Mouse (Mus musculus): ENCODE measurements at regions not wholly inside any gene's neighbourhood (a gene's known extent, or its start where the extent isn't known, plus 50 kb on each side); places are given as distances from the start of the nearest gene placed in this dataset.
A peak's percentile ranks its signal among the peaks of the same experiment; 100 is the strongest.

DNA sequence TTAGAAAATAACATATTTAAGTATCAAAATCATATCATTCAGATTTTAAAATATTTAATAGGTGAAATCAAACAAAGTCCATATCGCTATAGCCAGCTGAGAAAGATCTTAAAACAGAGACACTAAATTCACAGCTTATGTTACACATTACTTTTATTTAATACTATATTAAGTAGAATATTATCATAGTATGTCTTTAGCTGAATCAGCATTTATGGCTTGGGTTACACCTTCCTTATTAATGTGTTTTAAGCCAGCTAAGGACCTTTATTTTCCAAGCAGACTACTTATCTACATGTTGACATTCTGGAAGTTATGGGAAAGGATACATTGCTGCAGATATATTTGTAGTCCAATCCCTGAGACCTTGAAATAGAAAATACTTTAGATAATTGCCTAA lies 684.9 kb upstream of the Adgrl4 start:
- no peak for DNase-seq (ENCODE audit: low spot score)

DNA sequence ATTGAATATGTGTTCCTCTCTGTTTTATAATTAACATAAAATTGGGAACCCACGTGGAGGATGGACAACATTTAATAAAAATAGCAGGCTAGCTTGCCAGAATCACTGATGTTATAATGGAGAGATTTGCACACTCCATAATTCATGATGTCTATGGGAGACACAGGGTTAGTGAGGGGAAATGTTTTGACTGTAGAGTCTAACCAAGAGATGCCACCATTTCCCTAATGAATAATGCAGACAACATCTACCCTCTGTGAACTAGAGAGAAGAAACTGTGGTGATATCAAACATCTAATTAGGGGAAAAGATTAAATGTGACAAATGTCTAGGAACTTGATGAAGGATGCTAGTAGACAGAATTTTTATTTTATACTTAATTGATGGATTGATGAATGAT lies 677.8 kb upstream of the Adgrl4 start:
- DNase-seq (ENCODE audit: low spot score) = no peak

DNA sequence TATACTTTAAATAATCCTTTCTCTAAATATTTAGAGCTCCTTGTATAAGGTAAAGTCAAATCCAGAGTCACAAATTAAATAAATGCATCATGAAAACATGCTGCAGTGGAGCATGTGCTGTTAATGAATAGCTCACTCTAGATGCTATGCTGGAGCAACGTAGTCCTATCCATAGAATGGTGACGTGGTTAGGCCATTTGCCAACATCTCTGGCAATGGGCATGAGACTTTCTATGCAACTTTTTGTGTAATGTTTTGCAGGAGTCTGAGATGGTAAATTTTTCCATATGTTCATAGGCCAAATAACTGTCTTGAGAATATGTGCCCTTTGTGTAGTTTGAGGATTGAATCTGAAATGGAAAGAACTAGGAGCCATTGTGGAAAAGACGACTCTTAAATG lies 653.1 kb upstream of the Adgrl4 start:
- DNase-seq (ENCODE audit: low spot score) = no peak

DNA sequence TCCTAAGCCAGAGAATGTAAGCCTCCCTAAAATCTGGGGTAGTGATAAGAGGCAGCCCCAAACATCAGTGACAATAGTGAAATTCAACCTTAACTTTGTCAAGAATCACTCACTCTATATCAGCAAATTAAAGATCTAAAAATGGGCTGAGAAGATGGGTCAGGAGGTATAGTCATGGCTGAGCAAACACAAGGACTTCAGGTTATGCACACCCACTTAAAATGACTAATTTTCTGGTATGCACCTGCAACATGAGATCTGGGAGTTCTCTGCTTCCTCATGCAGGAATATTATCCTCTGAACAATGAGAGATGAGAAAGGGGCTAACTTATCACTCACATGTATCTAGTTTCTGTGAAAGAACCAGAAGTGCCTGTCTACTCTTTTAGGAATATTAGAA lies 619.9 kb upstream of the Adgrl4 start:
- DNase-seq (ENCODE audit: low spot score) = no peak

DNA sequence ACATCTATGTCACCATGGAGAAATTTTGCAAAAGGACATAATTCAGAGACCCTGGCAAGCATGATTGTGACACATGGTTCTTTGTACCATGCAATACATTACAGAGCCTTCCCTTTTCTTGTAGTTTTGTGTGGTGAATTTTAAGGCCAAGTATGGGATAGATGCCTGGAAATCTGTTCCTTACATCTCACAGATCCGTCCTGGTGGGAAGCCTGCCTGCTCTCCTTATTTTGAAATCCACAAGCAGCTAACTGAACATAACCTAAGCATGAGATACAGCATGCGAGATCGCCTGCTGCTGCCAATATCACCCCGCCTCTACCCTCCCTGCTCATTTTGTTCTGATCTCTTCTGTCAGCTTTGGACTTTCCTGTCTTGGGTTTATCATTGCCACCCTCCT lies 618.3 kb upstream of the Adgrl4 start:
- peak; percentile 8 for DNase-seq (ENCODE audit: low spot score)

DNA sequence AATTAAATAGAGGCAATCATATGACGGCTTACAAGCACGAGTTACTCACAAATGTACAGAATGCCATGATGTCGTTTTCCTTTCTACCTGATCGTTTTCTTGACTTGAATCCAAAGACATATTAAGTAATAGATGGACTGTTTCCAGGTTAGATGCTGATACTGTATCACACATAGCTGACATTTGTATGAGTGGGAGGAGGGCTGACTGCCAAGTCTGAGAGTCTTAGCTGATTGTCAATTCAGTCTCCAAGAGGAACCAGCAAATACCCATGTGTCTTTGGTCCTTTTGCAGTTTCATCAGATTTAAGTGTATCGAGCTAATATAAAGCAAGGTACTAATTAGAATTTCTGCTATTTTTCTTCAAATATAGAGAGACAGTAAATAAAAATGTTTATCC lies 617.6 kb upstream of the Adgrl4 start:
- peak; percentile 61 for DNase-seq (ENCODE audit: low spot score)

DNA sequence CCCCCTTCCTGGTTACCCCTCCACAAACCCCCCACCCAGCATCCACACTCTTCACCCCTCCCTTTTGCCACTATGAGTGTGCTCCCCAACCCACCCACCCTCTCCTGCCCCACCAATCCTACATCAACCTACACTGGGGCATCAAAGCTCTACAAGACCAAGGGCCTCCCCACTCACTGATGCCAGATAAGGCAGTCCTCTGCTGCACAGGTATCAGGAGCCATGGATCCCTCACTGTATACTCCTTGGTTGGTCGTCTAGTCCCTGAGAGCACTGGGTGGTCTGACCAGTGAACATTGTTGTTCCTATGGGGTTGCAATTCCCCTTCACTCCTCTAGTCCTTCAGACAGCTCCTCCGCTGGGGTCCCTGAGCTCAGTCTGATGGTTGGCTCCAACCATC lies 591.7 kb upstream of the Adgrl4 start:
- DNase-seq (ENCODE audit: low spot score) = no peak

DNA sequence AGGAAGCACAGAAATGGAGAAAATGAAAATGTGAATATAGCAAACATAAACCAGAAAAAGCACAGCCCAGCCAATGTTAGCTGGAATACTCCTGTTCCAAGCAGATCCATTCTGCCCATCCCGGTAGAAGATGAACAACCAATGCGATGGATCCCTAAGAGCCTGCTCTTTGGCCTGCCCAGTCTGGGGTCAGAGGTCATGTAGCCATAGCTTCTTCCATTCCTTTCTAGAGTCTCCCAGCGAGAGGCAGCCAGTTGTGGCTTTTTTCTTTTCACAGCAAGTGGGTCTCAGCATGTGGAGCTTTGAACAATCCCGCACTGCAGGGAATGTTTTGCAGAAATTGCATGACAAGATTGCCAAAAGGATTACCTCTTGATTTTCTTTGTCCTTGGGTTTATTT lies 585.6 kb upstream of the Adgrl4 start:
- DNase-seq (ENCODE audit: low spot score) = no peak

DNA sequence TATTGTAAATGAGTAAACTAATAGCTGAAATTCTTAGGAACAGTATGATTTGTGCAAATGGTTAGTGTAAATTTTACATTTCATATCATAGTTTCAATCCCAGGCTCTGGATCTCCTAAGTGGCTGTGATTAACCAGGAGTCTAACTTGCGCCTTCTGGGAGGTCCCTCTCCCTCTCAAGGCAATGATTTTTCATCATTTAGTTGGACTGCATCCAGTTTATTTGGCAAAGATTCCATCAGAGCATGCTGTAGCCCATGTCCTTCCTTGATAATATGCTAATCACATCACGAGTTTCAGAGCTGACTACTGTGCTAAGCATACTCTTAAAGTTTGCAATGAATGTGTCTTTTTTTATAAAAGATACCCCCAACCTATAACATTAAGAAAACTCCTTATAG lies 541.0 kb upstream of the Adgrl4 start:
- DNase-seq (ENCODE audit: low spot score) = no peak

DNA sequence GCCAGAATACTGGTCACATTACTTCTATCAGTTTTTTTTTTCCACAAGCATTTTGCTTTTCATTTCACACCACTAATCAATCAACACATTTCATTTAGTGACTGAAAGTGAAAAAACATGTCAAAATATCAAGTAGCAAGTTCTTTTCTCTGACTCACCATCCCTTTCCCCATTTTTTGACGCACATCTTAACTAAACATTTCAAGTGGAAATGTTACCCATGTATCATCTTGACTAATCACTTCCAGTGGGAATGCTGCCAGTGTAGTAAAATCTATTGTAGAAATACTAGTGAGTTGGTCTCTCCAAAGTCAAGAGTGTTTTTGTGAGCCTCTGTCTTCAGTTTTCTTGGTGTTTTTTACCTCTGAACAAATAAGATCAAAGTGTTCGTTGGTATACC lies 527.6 kb upstream of the Adgrl4 start:
- DNase-seq (ENCODE audit: low spot score) = no peak

DNA sequence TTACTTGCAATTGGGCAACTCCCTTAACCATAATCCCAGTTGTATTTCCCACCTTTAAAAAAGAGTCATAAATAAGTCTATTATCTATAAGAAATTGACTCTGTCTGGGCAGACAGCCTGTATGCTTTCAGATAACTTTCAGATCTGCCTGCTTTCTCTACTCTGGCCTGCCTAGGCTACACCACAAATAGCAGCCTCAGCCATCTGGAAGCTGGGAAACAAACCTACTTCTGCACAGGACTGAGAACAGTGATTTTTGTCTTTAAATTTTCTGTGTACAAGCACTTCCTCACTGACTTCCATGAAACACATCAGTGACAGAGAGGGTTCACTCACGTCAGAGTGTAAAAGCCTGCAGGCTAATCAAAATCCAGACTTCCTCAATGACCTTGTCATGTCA lies 482.8 kb upstream of the Adgrl4 start:
- no peak for DNase-seq (ENCODE audit: low spot score)

DNA sequence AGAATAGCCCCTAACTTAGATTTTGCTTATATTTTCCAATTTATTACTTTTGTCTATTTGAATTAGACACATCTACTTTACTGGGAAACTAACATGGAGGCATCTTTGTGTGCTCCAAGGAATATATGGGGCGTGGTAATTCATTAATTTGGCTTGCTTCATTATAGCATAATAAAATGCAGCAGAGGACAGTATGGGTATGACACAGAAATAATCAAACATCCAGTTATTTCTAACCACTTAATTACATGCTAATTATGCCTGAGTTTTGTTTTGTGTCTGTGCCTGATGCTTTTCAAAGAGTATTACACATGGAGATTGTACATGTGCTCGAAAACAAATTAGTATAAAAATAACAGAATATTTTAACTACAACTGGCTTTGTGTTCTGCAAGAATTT lies 438.0 kb upstream of the Adgrl4 start:
- no peak for DNase-seq (ENCODE audit: low spot score)

DNA sequence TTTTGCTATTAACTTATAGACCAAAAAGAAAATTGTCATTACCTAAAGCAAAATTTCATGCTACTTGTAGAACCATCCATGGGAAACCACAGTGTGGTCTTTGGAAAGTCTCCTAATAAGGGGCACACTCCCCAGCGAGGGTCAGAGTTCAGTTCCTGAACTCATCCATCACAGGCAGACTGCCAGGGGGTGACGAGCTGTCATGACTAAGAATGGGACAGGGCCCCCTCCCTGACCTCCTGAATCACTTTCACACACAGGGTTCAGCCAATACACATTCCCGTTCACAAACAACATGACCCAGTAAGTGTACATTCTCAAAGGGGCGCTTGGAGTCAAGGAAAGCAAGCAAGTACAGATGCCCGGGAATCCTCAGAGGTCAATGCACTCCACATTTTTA lies 437.5 kb upstream of the Adgrl4 start:
- no peak for DNase-seq (ENCODE audit: low spot score)

DNA sequence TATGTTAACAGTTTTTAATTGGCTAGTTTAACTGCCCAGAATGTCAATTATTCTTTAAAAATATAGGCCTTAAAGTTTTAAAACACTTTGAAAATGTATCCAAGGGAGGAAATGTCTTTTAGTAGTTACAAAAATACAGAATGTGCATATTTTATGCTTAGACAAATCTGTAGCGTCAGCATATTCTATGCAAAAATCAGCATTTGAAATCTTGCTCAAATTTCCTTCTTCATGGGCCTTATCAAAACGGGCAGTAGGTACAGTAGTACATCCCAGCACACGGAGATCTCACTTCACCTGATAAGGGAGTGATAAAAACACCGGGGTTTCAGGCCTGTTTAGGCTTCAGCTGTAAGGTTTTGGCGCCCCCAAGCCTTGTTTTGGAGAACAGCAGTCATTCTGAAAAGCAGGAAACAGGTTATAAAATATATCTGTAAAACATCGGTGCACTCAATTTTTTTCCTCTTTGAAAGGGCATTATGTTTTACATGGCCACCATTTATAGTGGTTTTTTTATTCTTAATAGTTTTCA lies 435.7 kb upstream of the Adgrl4 start:
- no peak for DNase-seq (ENCODE audit: low spot score)

DNA sequence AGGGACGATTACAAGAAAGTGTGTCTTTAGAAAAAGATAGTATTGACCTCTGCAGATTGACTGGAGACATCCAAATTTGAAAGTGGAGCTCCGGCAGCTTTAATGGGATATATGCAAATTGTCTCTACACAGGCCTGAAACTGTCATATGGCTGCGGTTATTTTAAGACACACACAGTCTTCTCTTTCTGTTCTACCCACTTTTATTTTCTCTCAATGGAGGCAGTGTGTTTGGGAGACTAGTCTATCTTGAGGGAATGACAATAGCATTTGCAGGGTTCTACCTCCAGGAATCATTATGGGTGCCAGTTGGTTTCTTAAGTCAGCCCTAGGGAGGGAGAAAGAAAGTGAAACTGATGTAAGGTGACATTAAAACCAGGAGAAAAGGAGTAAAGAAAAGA lies 434.2 kb upstream of the Adgrl4 start:
- DNase-seq (ENCODE audit: low spot score) = no peak

DNA sequence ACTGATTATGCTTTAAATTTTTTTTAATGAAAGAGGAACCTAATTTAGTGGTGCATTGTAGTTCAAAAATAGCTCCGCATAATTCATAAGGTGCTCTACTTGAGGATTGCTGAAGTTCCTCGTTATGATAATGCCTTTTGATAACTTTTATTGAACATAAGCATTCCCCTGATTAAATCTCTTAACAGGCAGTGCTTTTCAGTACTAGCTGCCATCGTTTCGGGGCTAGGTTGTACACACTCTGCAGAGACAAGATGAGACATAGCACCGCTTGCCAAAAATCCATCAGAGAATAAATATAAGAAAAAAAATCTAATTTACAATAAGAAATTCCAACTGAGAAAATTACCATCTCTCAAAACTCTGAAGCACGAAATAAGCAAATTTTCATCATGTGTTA lies 433.7 kb upstream of the Adgrl4 start:
- no peak for DNase-seq (ENCODE audit: low spot score)

DNA sequence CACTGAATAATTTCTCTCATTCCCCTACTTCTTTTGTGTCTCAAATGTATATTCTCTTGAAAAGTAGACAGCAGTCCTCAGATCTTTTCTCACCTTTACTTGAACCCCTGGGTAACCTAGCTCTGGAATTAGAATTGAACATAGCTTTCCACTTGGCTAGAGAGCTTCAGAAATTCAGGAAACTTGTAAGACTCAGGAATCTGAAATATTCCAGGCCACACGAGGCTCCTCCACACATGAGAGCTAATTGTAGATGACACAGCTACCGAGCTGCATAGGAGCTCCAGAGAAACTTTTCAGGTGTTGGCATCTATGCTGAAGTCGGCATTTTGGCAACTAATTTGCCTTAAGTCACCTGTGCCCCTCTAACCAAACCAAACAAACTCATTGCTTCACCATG lies 417.7 kb upstream of the Adgrl4 start:
- DNase-seq (ENCODE audit: low spot score) = no peak

DNA sequence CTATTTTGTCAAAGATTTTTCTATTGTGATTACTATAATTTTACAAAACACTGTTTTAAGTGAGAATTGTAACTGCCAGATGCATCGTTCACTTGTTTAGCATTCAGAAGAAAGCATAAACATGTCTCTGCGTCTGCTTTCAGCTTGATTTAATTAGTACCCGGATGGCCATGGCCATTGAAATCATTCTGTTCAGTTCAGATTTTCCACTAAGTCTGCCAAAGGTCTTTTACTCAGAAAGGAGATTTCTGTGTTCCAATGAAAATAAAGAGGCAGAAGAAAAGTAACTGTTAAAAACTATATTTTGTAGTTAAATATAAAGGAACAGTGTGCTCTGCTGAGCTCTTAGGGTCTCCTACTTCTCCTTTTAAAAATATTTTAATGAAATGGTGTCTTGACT lies 380.2 kb upstream of the Adgrl4 start:
- no peak for DNase-seq (ENCODE audit: low spot score)

DNA sequence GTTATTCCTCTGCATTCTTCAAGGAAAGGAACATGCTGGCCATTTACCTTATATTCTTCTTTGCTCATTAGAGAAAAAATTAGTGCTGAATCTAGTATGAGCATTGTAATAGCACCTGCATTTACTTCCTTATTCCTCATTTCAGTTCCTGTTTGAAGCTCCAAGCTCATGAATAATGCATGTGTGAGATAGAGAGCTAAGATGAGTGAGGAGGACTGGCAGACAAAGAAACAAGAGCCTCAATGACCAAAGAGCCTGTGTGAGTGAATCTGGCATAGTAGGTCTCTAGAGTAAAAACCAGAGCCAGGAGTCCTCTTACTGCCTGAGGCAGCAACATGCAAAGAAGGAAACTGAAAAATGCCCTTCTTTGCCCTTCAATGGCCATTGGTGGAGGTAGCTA lies 365.4 kb upstream of the Adgrl4 start:
- no peak for DNase-seq (ENCODE audit: low spot score)

DNA sequence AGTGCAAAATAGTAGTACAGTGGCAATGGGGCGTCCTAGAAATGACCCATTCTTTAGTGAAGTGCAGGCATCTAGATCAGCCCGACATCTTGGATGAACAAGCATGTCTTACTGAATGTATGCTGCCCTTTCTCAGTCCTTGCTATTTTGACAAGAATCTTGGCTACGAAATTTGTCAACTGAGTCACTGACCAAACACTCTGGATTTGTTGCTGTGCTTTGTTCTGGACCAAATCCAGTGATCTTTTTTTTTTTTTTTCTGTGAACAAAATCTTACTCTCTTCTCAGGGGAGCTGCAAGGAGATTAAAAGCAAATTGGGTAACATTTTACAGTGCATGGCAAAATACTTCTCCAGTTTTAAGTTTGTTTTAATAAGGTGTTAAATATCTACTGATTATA lies 320.9 kb upstream of the Adgrl4 start:
- DNase-seq (ENCODE audit: low spot score) = no peak

DNA sequence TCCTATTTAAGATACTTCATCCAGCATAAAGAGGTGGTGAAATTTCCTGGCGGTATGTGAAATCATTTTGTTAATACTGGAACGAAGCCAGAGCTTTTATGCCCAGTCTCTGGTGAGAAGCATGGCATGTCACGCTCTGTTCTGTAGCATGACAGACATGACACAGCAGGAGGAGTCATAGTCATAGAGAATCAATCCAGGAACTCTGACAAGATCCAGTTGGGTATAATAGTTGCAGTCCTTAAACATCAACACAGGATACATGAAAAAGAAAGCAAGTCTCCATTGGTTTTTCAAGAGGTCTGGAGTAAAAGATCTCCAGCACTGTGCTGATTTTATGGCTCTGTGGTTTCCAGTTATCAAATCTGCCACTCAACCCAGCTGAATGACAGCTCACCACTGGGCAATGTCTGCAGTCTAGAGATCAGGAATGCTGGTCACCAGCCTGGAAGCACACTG lies 320.1 kb upstream of the Adgrl4 start:
- DNase-seq (ENCODE audit: low spot score) = no peak

DNA sequence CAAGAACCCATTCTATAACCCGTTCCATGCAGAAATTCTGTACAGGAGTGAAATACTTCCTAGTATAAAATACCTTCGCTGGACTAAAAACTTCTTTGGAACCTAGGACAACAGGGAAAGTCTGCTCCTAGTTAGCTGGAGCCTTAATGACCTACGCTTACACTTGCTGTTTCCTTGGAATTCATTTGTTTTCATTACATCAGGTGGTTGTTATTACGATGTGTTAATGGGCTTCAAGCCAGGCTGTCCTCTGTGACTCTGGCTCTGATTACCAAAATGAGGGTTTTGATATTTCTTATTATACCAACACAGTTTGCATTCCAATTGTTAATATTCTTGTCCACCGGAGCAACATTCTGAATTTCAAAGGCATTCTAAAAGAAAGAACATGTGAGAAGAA lies 313.6 kb upstream of the Adgrl4 start:
- DNase-seq (ENCODE audit: low spot score) = no peak

DNA sequence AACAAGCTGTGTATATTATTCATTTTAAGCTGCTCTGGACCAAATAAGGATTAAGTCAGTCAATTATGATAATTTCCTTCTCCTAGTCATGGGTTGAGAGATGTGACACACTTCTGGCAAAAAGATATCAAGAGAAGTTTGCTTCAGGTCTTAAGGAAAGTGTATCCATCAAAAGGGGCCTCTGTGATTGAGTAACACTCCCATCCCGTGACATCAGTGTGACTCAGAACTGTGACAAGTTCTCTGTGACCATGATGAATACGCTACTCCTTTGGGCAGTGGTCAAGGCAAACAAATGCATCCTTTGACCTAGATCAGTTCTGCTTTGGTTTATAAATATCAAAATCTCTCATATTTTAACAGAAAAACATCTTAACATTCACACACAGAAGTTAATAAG lies 290.8 kb upstream of the Adgrl4 start:
- DNase-seq (ENCODE audit: low spot score) = no peak

DNA sequence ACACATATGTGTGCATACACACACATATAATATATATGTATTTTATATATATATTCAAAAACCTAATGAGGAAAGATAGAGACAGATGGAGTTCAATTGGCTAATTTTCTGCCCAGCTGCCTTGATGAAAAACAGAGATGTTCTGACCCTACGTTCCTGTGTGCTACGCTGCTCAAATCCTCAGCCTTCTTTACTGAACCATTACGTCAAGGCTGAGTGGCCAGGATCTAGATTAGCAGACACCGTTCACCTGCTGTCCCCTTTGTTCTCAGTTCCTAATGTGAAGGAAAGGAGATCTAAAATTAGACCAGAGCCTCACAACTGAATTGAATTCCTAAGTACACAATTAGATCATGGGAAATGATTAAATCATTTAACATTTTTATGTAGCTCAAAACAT lies 284.3 kb upstream of the Adgrl4 start:
- DNase-seq (ENCODE audit: low spot score) = no peak

DNA sequence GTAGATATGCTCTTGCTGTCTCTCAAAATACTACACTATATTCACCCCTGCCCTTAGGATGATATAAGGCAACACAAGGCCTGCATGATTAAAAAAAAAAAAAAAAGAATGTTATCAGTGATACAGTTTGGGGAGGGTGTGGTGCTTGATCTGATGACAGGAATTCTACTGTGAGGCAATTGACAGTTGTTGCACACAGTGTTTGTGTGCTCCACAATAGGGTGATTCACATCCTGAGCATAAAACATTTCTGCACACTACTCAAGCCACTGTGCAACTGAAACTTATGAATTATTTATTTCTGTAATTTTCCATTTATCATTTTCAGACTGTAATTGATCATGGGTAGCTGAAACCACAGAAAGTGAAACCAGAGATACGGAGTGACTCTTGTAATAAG lies 277.2 kb upstream of the Adgrl4 start:
- no peak for DNase-seq (ENCODE audit: low spot score)
